ENCODE assay signal across 25 mouse cellular contexts in genomic region chr4:105853086-105853485, GRCm38 (mm10).
A peak's percentile ranks its signal among the peaks of the same experiment; 100 is the strongest.
DNase-seq lines count a peak whose midpoint lies in the region; ATAC-seq and TF ChIP-seq lines count a peak whose summit lies in the region.
"Had no signal": no experiment of that assay in that cellular context is flagged by ENCODE, and none has a peak within 500 bp of the region (broad histone marks: within the 10 kb centered on the region; RNA-seq: fewer than 3 reads in every experiment).

No protein-coding gene starts in this region.

- H3K4me3 ChIP-seq in intestine, embryonic 14.5 days (ENCODE audit: low read depth, low read length) = no peak overlapping the region
- H3K4me3 ChIP-seq in intestine, embryonic 16.5 days (ENCODE audit: low read length) = no peak overlapping the region
- no peak overlapping the region for H3K4me3 ChIP-seq in embryonic facial prominence, embryonic 10.5 days
- no peak overlapping the region for H3K4me3 ChIP-seq in embryonic fibroblast, embryonic 13.5 days (ENCODE audit: insufficient read depth, low read length)
- no peak overlapping the region for H3K4me3 ChIP-seq in liver, postnatal 0 days (ENCODE audit: low read depth, low read length)
- H3K4me3 ChIP-seq: embryonic facial prominence, embryonic 12.5 days; forebrain, embryonic 10.5 days; forebrain, embryonic 13.5 days; heart, adult 2 months; heart, embryonic 10.5 days; heart, embryonic 13.5 days; hindbrain, embryonic 12.5 days; hindbrain, embryonic 15.5 days; intestine, embryonic 15.5 days had no signal

- TF ChIP-seq CTCF in embryonic fibroblast, embryonic 13.5 days (IDR thresholded peaks at IDR 0.05; ENCODE audit: borderline replicate concordance, insufficient read depth, low read length) = no peak
- no peak for TF ChIP-seq CTCF in liver, postnatal 0 days (IDR thresholded peaks at IDR 0.05; ENCODE audit: low read depth)

- no peak for TF ChIP-seq EP300 in liver, postnatal 0 days (IDR thresholded peaks at IDR 0.05; ENCODE audit: low read depth)

- H3K4me2 ChIP-seq in intestine, embryonic 14.5 days (ENCODE audit: low read length) = no peak overlapping the region
- no peak overlapping the region for H3K4me2 ChIP-seq in intestine, embryonic 16.5 days (ENCODE audit: low read depth, low read length)
- H3K4me2 ChIP-seq in liver, postnatal 0 days (ENCODE audit: low read depth, low read length) = no peak overlapping the region
- H3K4me2 ChIP-seq: embryonic facial prominence, embryonic 12.5 days; forebrain, embryonic 13.5 days; heart, embryonic 13.5 days; hindbrain, embryonic 12.5 days; hindbrain, embryonic 15.5 days; intestine, embryonic 15.5 days had no signal

- H3K9ac ChIP-seq in intestine, embryonic 14.5 days (ENCODE audit: low read length) = no peak overlapping the region
- H3K9ac ChIP-seq in intestine, embryonic 16.5 days (ENCODE audit: low read depth, low read length) = no peak overlapping the region
- no peak overlapping the region for H3K9ac ChIP-seq in liver, postnatal 0 days (replicated peaks)
- H3K9ac ChIP-seq: embryonic facial prominence, embryonic 12.5 days; forebrain, embryonic 13.5 days; heart, embryonic 13.5 days; hindbrain, embryonic 12.5 days; hindbrain, embryonic 15.5 days; intestine, embryonic 15.5 days had no signal

- H3K4me1 ChIP-seq in intestine, embryonic 14.5 days (replicated peaks; ENCODE audit: control insufficient read depth, insufficient read depth, low read length) = no peaks in the 10 kb centered on the region
- no peaks in the 10 kb centered on the region for H3K4me1 ChIP-seq in intestine, embryonic 16.5 days (ENCODE audit: control insufficient read depth, insufficient read depth, low read length)
- H3K4me1 ChIP-seq in embryonic facial prominence, embryonic 10.5 days = peaks cover 7% of the 10 kb centered on the region
- peaks cover 2% of the 10 kb centered on the region; the same call in 1 of the 2 replicates for H3K4me1 ChIP-seq in embryonic fibroblast, embryonic 13.5 days (ENCODE audit: control insufficient read depth, insufficient read depth, low read length)
- no peaks in the 10 kb centered on the region for H3K4me1 ChIP-seq in liver, postnatal 0 days (ENCODE audit: insufficient read depth)
- H3K4me1 ChIP-seq: forebrain, embryonic 13.5 days; heart, embryonic 10.5 days; heart, embryonic 13.5 days; hindbrain, embryonic 12.5 days; hindbrain, embryonic 15.5 days; intestine, embryonic 15.5 days had no signal

- peak; percentile 28 for DNase-seq in intestine, embryonic 14.5 days (ENCODE audit: low spot score)
- peak; percentile 76 for DNase-seq in 3T3-L1 (ENCODE audit: low read depth, low spot score)
- DNase-seq in embryonic facial prominence, embryonic 10.5 days (ENCODE audit: low spot score) = peak; percentile 4
- DNase-seq in liver, postnatal 0 days = no peak
- DNase-seq: adrenal gland, adult 8-10 months; adrenal gland, postnatal 25 days; cerebellum, adult 11-12 months; cerebellum, adult 8-10 months; cerebellum, postnatal 10 days; gastrocnemius, postnatal 25 days; heart, adult 2 months; kidney, adult 18-20 months had no signal

- H3K9me3 ChIP-seq in intestine, embryonic 14.5 days (ENCODE audit: control insufficient read depth, low read length) = peaks cover 3% of the 10 kb centered on the region; the same call in 1 of the 2 replicates
- no peaks in the 10 kb centered on the region for H3K9me3 ChIP-seq in intestine, embryonic 16.5 days (ENCODE audit: control insufficient read depth, low read length)
- peaks cover 3% of the 10 kb centered on the region; the same call in 1 of the 2 replicates for H3K9me3 ChIP-seq in embryonic facial prominence, embryonic 10.5 days
- H3K9me3 ChIP-seq in liver, postnatal 0 days (ENCODE audit: low read length) = no peaks in the 10 kb centered on the region
- H3K9me3 ChIP-seq: embryonic facial prominence, embryonic 12.5 days; heart, embryonic 10.5 days; hindbrain, embryonic 15.5 days; intestine, embryonic 15.5 days had no signal

- 93% methylated on average over 6 of the region's 6 CpGs for WGBS in intestine, embryonic 14.5 days
- WGBS in intestine, embryonic 16.5 days = 85% methylated on average over 6 of the region's 6 CpGs
- 92% methylated on average over 6 of the region's 6 CpGs for WGBS in embryonic facial prominence, embryonic 10.5 days
- 82% methylated on average over 6 of the region's 6 CpGs for WGBS in liver, postnatal 0 days (ENCODE audit: insufficient replicate concordance)

- H3K36me3 ChIP-seq in intestine, embryonic 14.5 days (ENCODE audit: control insufficient read depth, insufficient read depth, low read length) = no peaks in the 10 kb centered on the region
- no peaks in the 10 kb centered on the region for H3K36me3 ChIP-seq in intestine, embryonic 16.5 days (ENCODE audit: control insufficient read depth, insufficient read depth, low read length)
- no peaks in the 10 kb centered on the region for H3K36me3 ChIP-seq in embryonic facial prominence, embryonic 10.5 days (replicated peaks)
- H3K36me3 ChIP-seq in liver, postnatal 0 days (replicated peaks; ENCODE audit: insufficient read depth, low read length) = no peaks in the 10 kb centered on the region
- H3K36me3 ChIP-seq: embryonic facial prominence, embryonic 12.5 days; forebrain, embryonic 10.5 days; heart, embryonic 10.5 days; heart, embryonic 13.5 days; hindbrain, embryonic 12.5 days; hindbrain, embryonic 15.5 days; intestine, embryonic 15.5 days had no signal

- H3K27me3 ChIP-seq in intestine, embryonic 14.5 days (replicated peaks; ENCODE audit: control insufficient read depth, insufficient read depth, low read length) = no peaks in the 10 kb centered on the region
- H3K27me3 ChIP-seq in intestine, embryonic 16.5 days (replicated peaks; ENCODE audit: control insufficient read depth, insufficient read depth, low read length) = no peaks in the 10 kb centered on the region
- H3K27me3 ChIP-seq in embryonic facial prominence, embryonic 10.5 days (replicated peaks; ENCODE audit: low read depth, poor library complexity, severe bottlenecking) = no peaks in the 10 kb centered on the region
- H3K27me3 ChIP-seq in liver, postnatal 0 days (ENCODE audit: insufficient read depth, low read length) = no peaks in the 10 kb centered on the region
- H3K27me3 ChIP-seq: embryonic facial prominence, embryonic 12.5 days; forebrain, embryonic 13.5 days; heart, embryonic 13.5 days; hindbrain, embryonic 12.5 days; hindbrain, embryonic 15.5 days; intestine, embryonic 15.5 days had no signal

- no peak overlapping the region for H3K27ac ChIP-seq in intestine, embryonic 14.5 days (ENCODE audit: low read depth)
- no peak overlapping the region for H3K27ac ChIP-seq in intestine, embryonic 16.5 days (ENCODE audit: low read length)
- H3K27ac ChIP-seq in embryonic facial prominence, embryonic 10.5 days (replicated peaks) = no peak overlapping the region
- H3K27ac ChIP-seq in embryonic fibroblast, embryonic 13.5 days (ENCODE audit: insufficient read depth, low read length) = peak overlapping the region; percentile 63; the same call in 1 of the 2 replicates
- no peak overlapping the region for H3K27ac ChIP-seq in liver, postnatal 0 days (ENCODE audit: low read depth)
- H3K27ac ChIP-seq: embryonic facial prominence, embryonic 12.5 days; forebrain, embryonic 10.5 days; forebrain, embryonic 13.5 days; heart, adult 2 months; heart, embryonic 10.5 days; heart, embryonic 13.5 days; hindbrain, embryonic 12.5 days; hindbrain, embryonic 15.5 days; intestine, embryonic 15.5 days had no signal

- no peak for TF ChIP-seq POLR2A in embryonic fibroblast, embryonic 13.5 days (IDR thresholded peaks at IDR 0.05; ENCODE audit: low read depth, low read length)

- ATAC-seq in intestine, embryonic 14.5 days (replicated peaks; ENCODE audit: low FRiP score, low TSS enrichment, low read depth) = no peak
- ATAC-seq in intestine, embryonic 16.5 days = no peak
- ATAC-seq in megakaryocyte, adult 5-6 weeks (ENCODE audit: poor library complexity, severe bottlenecking) = no peak
- no peak for ATAC-seq in liver, postnatal 0 days
- ATAC-seq: activated CD4-positive, CD25-positive, alpha-beta regulatory T cell, adult 4 months; CD4-positive, CD25-positive, alpha-beta regulatory T cell, adult 4 months; forebrain, embryonic 13.5 days; intestine, embryonic 15.5 days had no signal
